Mouse (Mus musculus) frontal cortex, postnatal 10 days (tissue): ENCODE results near the gene Tent4a.

Experiments
- DNase-seq, 2 experiments: peaks; one replicate each; pipeline ENCODE4 v3.0.0; 2022; ENCODE audit warnings: low spot score in 2 of 2, mixed read lengths in 1 of 2

Tent4a gene

DNA sequence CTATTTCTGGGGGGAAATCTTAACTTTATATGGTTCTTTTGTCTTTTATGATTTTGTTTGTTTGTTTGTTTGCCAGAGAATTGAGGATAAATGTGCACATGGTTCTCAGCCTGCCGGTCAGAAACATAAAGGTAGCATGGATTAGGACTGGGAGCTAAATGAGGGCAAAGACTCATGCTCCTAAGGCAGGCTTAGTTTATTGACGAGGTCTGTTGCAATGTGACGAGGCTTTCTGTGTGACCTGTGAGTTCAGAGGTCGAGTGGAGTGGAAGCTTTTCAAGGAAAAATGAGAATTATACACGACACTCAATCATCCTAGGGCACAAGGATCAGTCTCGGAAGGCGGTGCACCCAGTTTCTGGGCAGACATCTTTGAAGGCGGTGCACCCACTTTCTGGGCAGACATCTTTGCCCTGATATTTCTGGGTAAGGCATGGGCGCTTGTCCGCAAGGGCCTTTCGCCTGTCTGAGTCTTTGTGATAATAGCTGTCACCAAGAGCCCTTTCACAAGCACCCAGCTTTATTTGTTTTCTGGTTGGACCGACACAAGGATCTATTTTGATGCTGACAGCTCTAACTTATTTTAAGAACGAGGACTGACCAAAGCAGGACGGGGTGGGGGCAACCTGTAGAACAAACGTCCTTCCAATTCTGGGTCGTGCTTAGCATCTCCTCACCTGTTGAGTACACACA is 13.2 kb upstream of the Tent4a start:
- no peak for DNase-seq

GRCm38 (mm10) chr13:69545019-69545418 is 10.6 kb upstream of the Tent4a start:
- no peak for DNase-seq

- DNase-seq = no peak
Measured at GRCm38 (mm10) chr13:69543595-69543994, 9.2 kb upstream of the Tent4a start.

- no peak for DNase-seq
Measured at GRCm38 (mm10) chr13:69542571-69543352, 8.3 kb upstream of the Tent4a start.

- DNase-seq = no peak
Measured at GRCm38 (mm10) chr13:69541776-69542175, 7.4 kb upstream of the Tent4a start.

GRCm38 (mm10) chr13:69541209-69541608 is 6.8 kb upstream of the Tent4a start:
- no peak for DNase-seq

DNA sequence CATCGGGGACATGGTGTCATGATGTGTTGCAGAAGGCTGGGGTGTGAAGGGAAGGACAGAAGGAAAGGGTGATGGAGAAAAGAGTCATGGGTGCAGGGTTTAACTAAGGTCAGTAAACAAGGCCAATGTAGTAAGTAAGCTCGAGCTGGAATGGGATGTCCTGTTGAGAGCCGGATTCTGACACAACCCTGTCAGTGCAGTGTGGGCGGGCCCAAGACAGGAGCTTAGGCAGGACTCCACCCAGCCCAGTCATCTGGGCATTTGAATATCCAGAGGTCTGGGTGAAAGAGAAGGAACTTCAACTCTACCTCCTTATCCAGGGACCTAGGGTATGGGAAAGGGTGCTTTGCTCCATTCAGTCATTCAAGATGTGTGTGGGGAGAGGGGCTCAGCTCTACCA is 3.9 kb upstream of the Tent4a start:
- no peak for DNase-seq

DNA sequence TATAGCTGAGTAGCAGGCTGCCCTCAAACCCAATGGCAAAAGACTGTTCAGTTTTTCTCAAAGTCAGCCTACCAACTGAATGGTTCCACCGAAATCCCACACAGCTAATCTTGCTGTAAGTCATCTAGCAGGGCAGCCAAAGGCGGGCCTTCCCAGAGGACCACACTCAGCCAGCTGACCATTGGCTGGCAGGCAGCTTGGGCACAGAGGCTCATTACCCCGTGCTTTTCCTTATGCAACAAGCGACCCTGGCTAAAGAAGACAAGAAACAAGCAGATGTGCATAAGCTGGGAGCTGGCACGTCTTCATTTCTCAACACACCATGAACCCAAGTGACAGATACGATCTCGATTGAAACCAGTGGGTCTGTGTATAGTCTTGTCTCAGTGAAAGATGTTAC is 2.9 kb upstream of the Tent4a start:
- DNase-seq = no peak

- DNase-seq = no peak
Measured at GRCm38 (mm10) chr13:69536021-69536420, 1.6 kb upstream of the Tent4a start.

- peak; percentile 96 to 98 for DNase-seq
Measured at GRCm38 (mm10) chr13:69534654-69535551, 486 bp upstream of the Tent4a start.

GRCm38 (mm10) chr13:69533405-69534333 is 748 bp downstream of the Tent4a start, which contains the start of gene Nsun2:
TSS of gene Nsun2 (plus strand) at chr13:69533746.
- DNase-seq = peak; percentile 54 to 62

DNA sequence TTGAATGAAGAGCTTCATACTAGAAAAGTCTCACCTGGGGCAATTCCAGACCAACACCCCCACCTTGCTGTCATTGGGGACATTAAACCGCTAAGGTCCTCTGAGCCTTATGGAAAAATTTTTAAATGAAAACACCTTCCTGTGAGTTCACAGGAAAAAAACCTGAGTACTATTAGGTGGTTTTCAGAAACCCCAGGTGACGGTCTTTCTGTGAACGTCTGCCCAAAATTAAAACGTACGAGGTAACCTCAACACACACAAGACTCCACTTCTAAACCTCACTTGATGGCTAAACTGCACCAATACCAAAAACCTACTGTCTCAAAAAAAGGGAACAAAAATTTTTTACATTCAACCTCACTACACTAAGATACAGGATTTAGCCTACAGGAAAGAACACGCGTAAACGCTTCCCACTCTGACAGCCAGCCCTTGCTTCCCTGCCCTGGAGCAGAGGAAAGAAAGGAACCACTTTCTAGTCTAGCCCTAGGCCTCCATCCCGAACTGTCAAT is 1.5 kb downstream of the Tent4a start:
- DNase-seq = no peak

DNA sequence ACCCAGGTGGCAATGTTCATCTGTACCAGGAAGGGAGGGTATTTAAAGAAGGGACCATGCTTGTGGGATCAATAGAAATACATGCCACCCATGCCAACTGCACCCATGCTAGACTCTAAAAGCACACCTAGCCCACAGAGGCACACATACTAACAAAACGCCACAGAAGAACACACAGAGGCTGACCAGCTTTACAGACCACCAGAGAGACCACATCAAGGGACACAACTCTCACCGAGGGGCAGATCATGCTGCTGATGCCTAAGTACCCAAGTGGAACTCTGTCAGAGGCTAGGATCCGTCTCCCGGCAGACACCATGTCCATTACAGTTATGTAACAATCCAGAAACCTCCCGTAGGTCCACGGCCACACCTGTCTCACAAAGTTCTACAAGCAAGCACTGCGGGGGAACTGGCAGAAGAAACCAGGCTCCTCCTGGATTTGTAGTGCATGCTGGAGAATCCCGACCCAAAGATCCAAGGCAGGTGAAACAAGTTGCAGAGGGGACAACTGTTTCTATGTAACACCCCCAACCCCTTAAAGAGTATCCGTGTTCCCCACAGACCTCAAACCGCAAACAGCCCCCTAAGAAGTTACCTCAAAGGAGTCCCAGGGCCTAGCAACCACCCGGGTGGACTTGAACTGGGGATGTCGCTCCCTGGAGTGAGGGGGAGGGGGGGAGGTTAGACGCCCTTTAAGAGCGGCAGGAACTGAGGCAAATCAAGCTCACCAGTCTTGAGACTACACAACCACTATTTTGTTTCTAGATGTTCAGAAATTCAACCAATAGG is 2.1 kb downstream of the Tent4a start:
- no peak for DNase-seq

GRCm38 (mm10) chr13:69531431-69531830 is 3.0 kb downstream of the Tent4a start:
- DNase-seq = no peak

- DNase-seq = no peak
Measured at GRCm38 (mm10) chr13:69530951-69531350, 3.5 kb downstream of the Tent4a start.

GRCm38 (mm10) chr13:69530156-69530555 is 4.3 kb downstream of the Tent4a start:
- DNase-seq = no peak

GRCm38 (mm10) chr13:69528531-69528930 is 5.9 kb downstream of the Tent4a start:
- DNase-seq = no peak

GRCm38 (mm10) chr13:69525867-69526266 is 8.6 kb downstream of the Tent4a start:
- DNase-seq = no peak

GRCm38 (mm10) chr13:69524158-69524530 is 10.3 kb downstream of the Tent4a start:
- no peak for DNase-seq
